Mouse (Mus musculus) erythroblast, embryonic 14.5 days (primary cell): ENCODE results near the gene Chst12. TPM values are rescaled to one million over a fixed set of nuclear protein-coding genes. Genes with fewer than 3 reads are reported as not detected.

ENCODE experiments used
- H3K27me3 ChIP-seq: 2 replicates; pipeline ENCODE4 v1.6.1; 2012; ENCODE audit warnings: inconsistent platforms; ENCODE audit not compliant: control insufficient read depth
- H3K36me3 ChIP-seq: 2 replicates; pipeline ENCODE4 v1.6.1; 2012; ENCODE audit warnings: mild to moderate bottlenecking, inconsistent platforms; ENCODE audit not compliant: control insufficient read depth
- H3K4me1 ChIP-seq: 2 replicates; pipeline ENCODE4 v1.6.1; 2012; ENCODE audit warnings: inconsistent platforms; ENCODE audit not compliant: control insufficient read depth
- H3K4me3 ChIP-seq: replicated peaks from 2 replicates; pipeline ENCODE3; 2012; ENCODE audit warnings: moderate library complexity, mild to moderate bottlenecking, inconsistent platforms
- H3K9me3 ChIP-seq: 2 replicates; pipeline ENCODE4 v1.6.1; 2012; ENCODE audit warnings: low read length, inconsistent platforms, mixed read lengths; ENCODE audit not compliant: control insufficient read depth
- GATA1 ChIP-seq: IDR thresholded peaks from 2 replicates; pipeline ENCODE4 v1.6.1; 2012; ENCODE audit warnings: low read length, inconsistent platforms, mixed read lengths
- TAL1 ChIP-seq: IDR thresholded peaks from 3 replicates; pipeline ENCODE4 v1.6.1; 2012; ENCODE audit warnings: low read length, inconsistent platforms, mixed read lengths
- polyA plus RNA-seq: library from polyadenylated mRNA; stranded (reverse); fragments of >175 nt; gene quantifications from 2 replicates; pipeline ENCODE4 v1.2.3, GENCODE M21; 2012

Chst12 gene
- polyA plus RNA-seq, 1 experiment, result 0.32 TPM

DNA sequence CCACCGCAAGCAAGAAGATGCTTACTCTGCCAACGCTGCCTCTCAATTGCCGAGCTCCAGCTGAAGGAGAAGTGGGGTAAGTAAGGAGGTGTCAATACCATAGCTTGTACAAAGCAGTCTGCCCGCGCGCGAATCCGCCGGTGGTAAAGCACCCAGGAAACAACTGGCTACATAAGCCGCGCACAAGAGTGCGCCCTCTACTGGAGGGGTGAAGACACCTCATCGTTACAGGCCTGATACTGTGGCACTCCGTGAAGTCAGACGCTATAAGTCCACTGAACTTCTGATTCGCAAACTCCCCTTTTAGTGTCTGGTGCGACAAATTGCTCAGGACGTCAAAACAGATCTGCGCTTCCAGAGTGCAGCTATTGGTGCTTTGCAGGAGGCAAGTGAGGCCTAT lies 41.0 kb downstream of the Chst12 start:
- H3K9me3 ChIP-seq, result no peaks in the 10 kb centered on the region
- H3K36me3 ChIP-seq, result no peaks in the 10 kb centered on the region
- no peaks in the 10 kb centered on the region for H3K4me1 ChIP-seq
- TF ChIP-seq TAL1 (no peak), GATA1 (no peak)
- H3K27me3 ChIP-seq, result peaks cover 5% of the 10 kb centered on the region
- no peak overlapping the region for H3K4me3 ChIP-seq

DNA sequence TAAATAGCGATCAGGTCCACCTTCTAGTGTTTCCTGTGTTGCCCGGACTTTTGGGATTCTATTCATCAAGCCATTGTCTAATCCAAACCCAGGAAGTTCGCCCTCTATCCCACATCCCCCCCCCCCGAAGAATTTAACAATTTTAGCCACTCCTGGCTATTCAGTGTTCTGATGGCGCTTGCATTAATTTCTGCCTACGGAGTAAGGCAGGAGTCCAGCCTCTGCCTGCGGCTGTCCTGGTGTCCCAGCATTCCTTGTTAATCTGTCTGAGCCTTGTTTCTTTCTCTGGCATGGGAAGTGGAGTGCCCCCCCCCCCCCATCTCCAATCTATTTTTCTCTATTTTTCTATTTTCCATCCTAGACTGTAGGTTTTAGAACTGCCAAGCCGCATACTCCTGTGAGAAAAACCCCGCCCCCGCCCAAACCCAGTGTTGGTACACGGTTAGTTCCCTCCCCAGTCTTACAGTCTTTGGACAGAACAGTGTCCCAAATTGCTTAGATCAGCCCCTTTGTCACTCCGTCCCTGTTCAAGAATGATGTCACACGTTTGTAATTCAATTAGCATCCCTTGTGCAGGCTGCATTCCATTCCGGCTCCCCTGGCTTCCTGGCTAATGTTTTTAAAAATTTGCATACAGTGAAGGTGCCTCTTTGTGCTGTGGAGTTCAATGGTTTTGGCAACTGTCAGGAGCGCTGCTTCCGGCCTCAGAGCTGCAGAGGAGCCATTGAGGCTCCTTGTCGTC lies 44.1 kb downstream of the Chst12 start:
- TF ChIP-seq GATA1 (no peak), TAL1 (no peak)

DNA sequence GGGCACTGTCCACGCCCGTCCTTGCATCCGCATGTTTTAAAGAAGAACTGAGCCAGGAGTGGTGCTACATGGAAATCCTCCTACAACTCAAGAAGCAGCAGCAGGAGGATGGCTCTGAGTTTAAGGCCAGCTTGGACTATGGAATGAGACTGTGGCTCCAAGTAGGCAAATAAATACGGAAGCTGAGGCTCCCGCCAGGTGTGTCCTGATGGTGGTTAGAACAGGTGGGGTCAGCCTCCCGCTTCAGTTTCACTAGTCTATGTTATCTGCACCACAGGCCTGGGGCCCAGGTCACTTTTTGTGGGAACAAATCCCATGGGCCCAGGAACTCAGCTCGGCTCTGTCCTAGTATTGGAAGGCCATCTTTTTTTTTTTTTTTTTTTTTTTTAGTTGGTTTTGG lies 48.4 kb downstream of the Chst12 start:
- no peak overlapping the region for H3K4me3 ChIP-seq
- H3K36me3 ChIP-seq, result no peaks in the 10 kb centered on the region
- H3K9me3 ChIP-seq, result no peaks in the 10 kb centered on the region
- TF ChIP-seq GATA1, result no peak
- no peak for TF ChIP-seq TAL1
- H3K27me3 ChIP-seq, result peaks cover 3% of the 10 kb centered on the region
- no peaks in the 10 kb centered on the region for H3K4me1 ChIP-seq

More for the DNA sequence above, 44.1 kb downstream of the Chst12 start:
- no peaks in the 10 kb centered on the region for H3K36me3 ChIP-seq
- no peak overlapping the region for H3K4me3 ChIP-seq
- H3K27me3 ChIP-seq, result peaks cover 3% of the 10 kb centered on the region
- no peaks in the 10 kb centered on the region for H3K4me1 ChIP-seq
- H3K9me3 ChIP-seq, result no peaks in the 10 kb centered on the region

DNA sequence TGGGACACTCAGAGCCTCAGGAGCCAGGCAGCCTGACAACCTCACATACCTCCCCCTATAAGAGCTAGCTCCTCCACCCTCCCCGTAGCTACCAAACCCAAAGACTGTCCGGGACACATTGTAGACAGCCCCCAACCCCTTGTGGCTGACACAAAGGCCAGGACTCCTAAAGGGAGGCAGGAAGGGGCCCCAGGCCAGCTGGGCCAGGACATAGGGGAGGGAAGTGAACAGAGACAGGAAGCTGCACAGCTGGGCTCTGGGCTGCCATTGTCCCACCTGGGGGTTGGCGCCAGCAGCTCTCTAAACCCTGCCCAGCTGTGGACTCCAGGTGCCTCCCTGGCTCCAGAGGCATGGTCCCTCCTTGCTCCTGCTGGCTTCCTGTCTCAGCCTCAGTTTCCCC lies 51.5 kb downstream of the Chst12 start:
- Histone ChIP-seq H3K36me3 (no peaks in the 10 kb centered on the region), H3K27me3 (no peaks in the 10 kb centered on the region; the same call in 1 of the 2 replicates), H3K4me1 (no peaks in the 10 kb centered on the region), H3K9me3 (no peaks in the 10 kb centered on the region), H3K4me3 (no peak overlapping the region)
- TF ChIP-seq TAL1, result no peak

DNA sequence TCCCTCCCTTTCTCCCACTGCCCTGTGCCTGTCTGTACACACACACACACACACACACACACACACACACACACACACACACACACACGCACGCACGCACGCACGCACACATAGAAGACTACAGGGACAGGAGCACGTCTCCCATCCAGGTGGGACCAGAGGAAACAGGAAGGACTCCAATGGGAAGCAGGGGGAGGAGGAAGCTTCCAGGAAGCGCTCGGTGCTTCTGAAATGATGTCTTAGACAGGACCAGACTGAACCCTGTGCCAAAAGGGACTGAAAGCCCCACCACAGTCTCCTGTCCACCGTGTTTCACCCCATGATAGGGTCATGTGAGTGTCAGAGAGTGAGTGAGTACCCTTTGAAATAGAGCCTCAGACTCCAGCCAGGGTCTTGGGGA lies 57.3 kb downstream of the Chst12 start:
- peaks cover 52% of the 10 kb centered on the region for H3K4me1 ChIP-seq
- no peaks in the 10 kb centered on the region for H3K9me3 ChIP-seq
- H3K36me3 ChIP-seq, result no peaks in the 10 kb centered on the region
- no peak overlapping the region for H3K4me3 ChIP-seq
- peaks cover 2% of the 10 kb centered on the region for H3K27me3 ChIP-seq
- TF ChIP-seq GATA1 (no peak), TAL1 (no peak)

DNA sequence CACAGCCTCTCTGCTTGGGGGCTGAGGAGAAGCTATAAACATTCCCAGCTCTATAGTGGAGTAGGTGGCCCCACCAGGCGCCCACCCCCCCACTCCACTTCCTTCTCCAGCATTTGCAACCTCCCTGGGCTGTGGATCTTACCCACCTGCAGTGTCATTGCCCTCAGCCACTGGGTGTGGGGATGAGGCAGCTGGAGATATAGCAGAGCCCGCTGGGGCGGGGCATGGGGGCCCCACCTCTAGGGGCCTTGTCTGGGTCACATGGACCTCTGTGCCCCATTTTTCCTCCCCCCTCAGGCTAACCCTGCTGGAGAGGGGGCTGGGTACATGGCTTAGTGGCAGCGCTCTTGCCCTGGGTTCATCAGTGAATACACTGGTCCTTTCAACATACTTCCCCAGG lies 59.5 kb downstream of the Chst12 start, which contains the start of gene Grifin:
TSS of gene Grifin (minus strand) at position 176 of the 400 bp plus-strand sequence.
- Histone ChIP-seq H3K9me3 (no peaks in the 10 kb centered on the region), H3K36me3 (no peaks in the 10 kb centered on the region), H3K27me3 (peaks cover 2% of the 10 kb centered on the region), H3K4me1 (peaks cover 63% of the 10 kb centered on the region), H3K4me3 (peak within 1 kb of the TSS; percentile 52)
- TF ChIP-seq GATA1, result no peak
- TF ChIP-seq TAL1, result no peak

DNA sequence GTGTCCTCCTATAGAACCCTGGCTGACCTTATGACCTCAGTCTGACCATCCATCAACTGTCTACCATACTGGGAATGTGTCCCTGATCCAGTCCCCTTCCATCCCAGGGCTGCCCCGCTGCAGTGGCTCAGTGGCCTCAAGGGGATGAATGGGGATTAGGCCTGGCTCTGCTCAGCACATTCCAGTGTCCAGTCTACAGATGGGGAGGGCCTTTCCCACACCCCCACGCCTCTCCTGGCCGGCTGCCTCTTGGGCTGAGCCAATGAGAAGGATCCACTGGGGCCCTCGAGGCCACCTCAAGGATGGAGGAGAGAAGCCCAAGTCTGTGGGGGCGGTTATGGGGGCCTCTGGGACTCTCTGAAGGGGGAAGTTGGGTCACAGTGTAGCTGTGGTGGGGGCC lies 60.1 kb downstream of the Chst12 start:
- H3K27me3 ChIP-seq, result peaks cover 2% of the 10 kb centered on the region
- H3K9me3 ChIP-seq, result no peaks in the 10 kb centered on the region
- peaks cover 63% of the 10 kb centered on the region for H3K4me1 ChIP-seq
- no peak overlapping the region for H3K4me3 ChIP-seq
- TF ChIP-seq TAL1 (no peak), GATA1 (no peak)
- no peaks in the 10 kb centered on the region for H3K36me3 ChIP-seq

DNA sequence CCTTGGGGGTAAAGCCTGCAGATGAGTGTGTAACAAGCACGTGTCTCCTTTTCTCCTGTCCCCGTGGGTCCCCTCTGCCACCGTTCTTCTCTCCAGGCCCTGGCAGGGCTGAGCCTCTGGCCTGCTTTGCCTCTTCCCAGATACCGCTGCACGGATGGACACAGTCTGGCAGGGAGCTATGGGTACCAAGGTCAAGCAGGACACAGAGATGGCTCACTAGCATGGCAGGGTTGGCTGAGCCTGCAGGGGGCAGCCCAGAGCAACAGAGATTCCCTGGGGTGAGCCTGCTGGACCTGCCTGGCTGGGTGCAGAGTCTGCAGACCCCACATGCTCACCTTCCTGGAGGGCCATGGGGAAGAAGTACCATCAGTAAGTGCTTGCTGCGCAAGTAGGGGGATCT lies 60.5 kb downstream of the Chst12 start:
- Histone ChIP-seq H3K4me3 (no peak overlapping the region), H3K27me3 (peaks cover 2% of the 10 kb centered on the region), H3K9me3 (no peaks in the 10 kb centered on the region), H3K4me1 (peaks cover 63% of the 10 kb centered on the region), H3K36me3 (no peaks in the 10 kb centered on the region)
- TF ChIP-seq TAL1, result no peak
- TF ChIP-seq GATA1, result no peak

DNA sequence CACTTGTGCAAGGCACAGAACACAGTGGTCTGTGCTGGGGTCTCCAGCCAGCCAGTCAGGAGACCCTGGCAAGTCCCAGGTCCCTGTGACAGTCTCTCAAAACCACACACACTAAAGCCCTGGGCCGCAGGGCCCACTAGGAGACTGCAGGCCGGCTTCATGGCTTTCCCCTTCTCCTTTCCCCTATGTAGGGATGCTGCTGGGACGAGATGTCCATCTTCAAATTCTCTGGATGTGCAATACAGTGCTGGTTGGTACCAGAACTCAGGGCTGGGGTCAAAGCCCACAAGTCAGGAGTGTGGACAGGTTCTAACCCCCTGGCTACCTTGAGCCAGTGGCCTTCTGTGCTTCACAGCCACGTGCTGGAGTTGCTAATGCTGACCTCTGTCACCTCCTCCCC lies 60.9 kb downstream of the Chst12 start:
- no peaks in the 10 kb centered on the region for H3K9me3 ChIP-seq
- no peaks in the 10 kb centered on the region for H3K36me3 ChIP-seq
- no peak overlapping the region for H3K4me3 ChIP-seq
- peaks cover 2% of the 10 kb centered on the region for H3K27me3 ChIP-seq
- peaks cover 63% of the 10 kb centered on the region for H3K4me1 ChIP-seq
- TF ChIP-seq GATA1, result no peak
- TF ChIP-seq TAL1, result no peak
